Mouse (Mus musculus): ENCODE results near the gene Slit3. TPM values are rescaled to one million over a fixed set of nuclear protein-coding genes. Genes with fewer than 3 reads are reported as not detected.
A peak's percentile ranks its signal among the peaks of the same experiment; 100 is the strongest.

Slit3 gene
- polyA plus RNA-seq, 1 experiment, result 6.6 TPM

DNA sequence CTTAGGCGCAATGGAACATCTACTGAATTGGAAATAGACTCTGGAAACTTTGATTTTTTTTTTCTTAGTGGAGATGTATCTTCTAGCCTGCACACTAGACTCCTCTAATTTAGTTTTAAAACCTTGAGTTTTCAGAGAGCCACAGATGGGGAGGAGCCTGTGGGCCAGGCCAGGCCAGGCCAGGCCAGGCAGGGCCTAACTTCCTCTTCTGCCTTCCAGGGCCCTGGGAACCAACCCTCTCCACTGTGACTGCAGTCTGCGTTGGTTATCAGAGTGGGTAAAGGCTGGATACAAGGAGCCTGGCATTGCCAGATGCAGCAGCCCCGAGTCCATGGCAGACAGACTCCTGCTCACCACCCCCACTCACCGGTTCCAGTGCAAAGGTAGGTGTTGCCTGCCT lies 539.9 kb downstream of the Slit3 start:
- 76% methylated on average over 4 of the region's 4 CpGs for WGBS
- no peak overlapping the region for H3K27ac ChIP-seq (ENCODE audit: insufficient read depth, low read depth, low read length)
- H3K27me3 ChIP-seq (ENCODE audit: control insufficient read depth, insufficient read depth, low read length), result no peaks in the 10 kb centered on the region
- H3K4me3 ChIP-seq (ENCODE audit: low read depth, low read length), result no peak overlapping the region
- H3K36me3 ChIP-seq (ENCODE audit: control insufficient read depth, insufficient read depth, low read length), result no peaks in the 10 kb centered on the region
- no peaks in the 10 kb centered on the region for H3K4me1 ChIP-seq (ENCODE audit: control insufficient read depth, insufficient read depth, insufficient read length, low read length)
- TF ChIP-seq CTCF (IDR thresholded peaks at IDR 0.05; ENCODE audit: extremely low read depth, insufficient read length, insufficient replicate concordance, low read depth, low read length) (no peak), POLR2A (IDR thresholded peaks at IDR 0.05; ENCODE audit: low read depth, low read length) (no peak)

DNA sequence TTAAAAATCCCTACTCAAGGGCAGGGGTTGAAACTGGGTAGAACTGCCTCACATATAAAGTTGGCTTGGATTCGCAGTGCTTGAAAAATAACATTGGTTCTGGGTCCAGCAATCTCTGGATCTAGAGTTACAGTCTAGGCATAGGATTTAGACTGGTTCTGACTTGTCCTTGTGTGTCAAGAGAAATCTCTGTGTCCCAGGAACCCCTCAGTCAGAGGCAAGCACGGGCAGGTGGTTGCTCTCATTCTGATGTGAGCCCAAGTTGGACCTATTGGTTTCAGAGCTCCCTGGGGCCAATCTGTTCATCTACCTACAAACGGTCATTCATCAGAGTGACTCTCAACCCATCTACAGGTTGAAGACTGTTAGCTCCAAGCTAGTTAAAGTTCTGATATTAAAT lies 541.9 kb downstream of the Slit3 start:
- no peaks in the 10 kb centered on the region for H3K36me3 ChIP-seq (ENCODE audit: control insufficient read depth, insufficient read depth, low read length)
- H3K27me3 ChIP-seq (ENCODE audit: control insufficient read depth, insufficient read depth, low read length), result no peaks in the 10 kb centered on the region
- no peaks in the 10 kb centered on the region for H3K4me1 ChIP-seq (ENCODE audit: control insufficient read depth, insufficient read depth, insufficient read length, low read length)
- H3K27ac ChIP-seq (ENCODE audit: insufficient read depth, low read depth, low read length), result no peak overlapping the region
- TF ChIP-seq CTCF (IDR thresholded peaks at IDR 0.05; ENCODE audit: extremely low read depth, insufficient read length, insufficient replicate concordance, low read depth, low read length) (no peak), POLR2A (IDR thresholded peaks at IDR 0.05; ENCODE audit: low read depth, low read length) (no peak)
- 81% methylated on average over 3 of the region's 3 CpGs for WGBS
- no peak overlapping the region for H3K4me3 ChIP-seq (ENCODE audit: low read depth, low read length)

DNA sequence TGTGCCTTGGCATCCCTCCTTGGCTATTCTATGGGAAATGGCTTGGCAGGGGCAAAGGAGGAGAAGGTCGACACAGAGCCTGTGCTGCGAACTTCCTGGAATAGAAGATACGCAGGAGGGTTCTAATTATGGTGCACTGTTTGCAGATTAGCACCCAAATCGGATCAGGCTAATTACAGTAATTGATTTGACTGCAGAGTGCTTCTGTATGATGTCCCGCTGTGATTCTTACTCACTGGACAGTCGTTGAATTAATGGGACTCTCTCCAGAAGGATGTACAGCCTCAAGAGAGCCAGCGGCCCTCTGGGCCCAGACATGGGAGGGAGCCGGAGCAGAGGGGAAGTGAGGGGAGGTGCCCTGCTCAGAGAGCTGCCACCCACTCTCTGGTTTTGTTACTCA lies 542.6 kb downstream of the Slit3 start:
- Histone ChIP-seq H3K36me3 (ENCODE audit: control insufficient read depth, insufficient read depth, low read length) (no peaks in the 10 kb centered on the region), H3K4me1 (ENCODE audit: control insufficient read depth, insufficient read depth, insufficient read length, low read length) (no peaks in the 10 kb centered on the region), H3K27me3 (ENCODE audit: control insufficient read depth, insufficient read depth, low read length) (no peaks in the 10 kb centered on the region), H3K27ac (ENCODE audit: insufficient read depth, low read depth, low read length) (no peak overlapping the region), H3K4me3 (ENCODE audit: low read depth, low read length) (no peak overlapping the region)
- no peak for TF ChIP-seq CTCF (IDR thresholded peaks at IDR 0.05; ENCODE audit: extremely low read depth, insufficient read length, insufficient replicate concordance, low read depth, low read length)
- TF ChIP-seq POLR2A (IDR thresholded peaks at IDR 0.05; ENCODE audit: low read depth, low read length), result no peak
- 68% methylated on average over 8 of the region's 8 CpGs for WGBS

DNA sequence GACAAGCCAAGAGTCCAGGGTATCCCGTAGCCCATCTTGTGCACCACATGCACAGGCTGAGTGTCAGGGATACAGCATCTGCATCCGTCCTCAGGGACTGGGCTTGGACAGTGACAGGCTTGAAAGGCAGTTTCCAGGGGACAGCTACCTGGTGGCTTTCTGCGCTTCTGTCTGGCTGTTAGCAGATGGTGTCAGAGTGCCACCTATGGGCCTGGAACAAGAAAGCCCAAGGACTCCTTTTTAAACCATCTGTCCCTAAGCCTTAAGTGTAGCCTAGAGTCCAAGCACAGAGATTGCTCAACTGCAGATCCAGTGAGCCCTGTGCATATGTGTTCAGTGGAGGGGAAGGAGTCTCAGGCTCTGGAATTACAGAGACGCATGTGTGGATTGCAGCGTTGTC lies 544.0 kb downstream of the Slit3 start:
- 59% methylated on average over 5 of the region's 5 CpGs for WGBS
- TF ChIP-seq CTCF (IDR thresholded peaks at IDR 0.05; ENCODE audit: extremely low read depth, insufficient read length, insufficient replicate concordance, low read depth, low read length) (no peak), POLR2A (IDR thresholded peaks at IDR 0.05; ENCODE audit: low read depth, low read length) (no peak)
- no peak overlapping the region for H3K4me3 ChIP-seq (ENCODE audit: low read depth, low read length)

DNA sequence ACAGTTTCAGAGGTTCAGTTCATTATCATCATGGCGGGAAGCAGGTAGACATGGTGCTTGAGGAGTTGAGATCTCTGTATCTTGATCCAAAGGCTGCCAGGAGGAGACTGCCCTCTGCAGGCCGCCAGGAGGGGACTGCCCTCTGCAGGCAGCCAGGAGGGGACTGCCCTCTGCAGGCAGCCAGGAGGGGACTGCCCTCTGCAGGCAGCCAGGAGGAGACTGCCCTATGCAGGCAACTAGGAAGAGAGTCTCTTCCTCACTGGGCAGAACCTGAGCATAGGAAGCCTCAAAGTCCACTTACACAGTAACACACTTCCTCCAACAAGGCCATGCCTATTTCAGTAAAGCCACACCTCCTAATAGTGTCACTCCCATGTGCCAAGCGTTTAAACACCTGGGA lies 546.4 kb downstream of the Slit3 start:
- WGBS, result 39% methylated on average over 3 of the region's 3 CpGs
- Histone ChIP-seq H3K36me3 (ENCODE audit: control insufficient read depth, insufficient read depth, low read length) (no peaks in the 10 kb centered on the region), H3K4me1 (ENCODE audit: control insufficient read depth, insufficient read depth, insufficient read length, low read length) (no peaks in the 10 kb centered on the region), H3K27ac (ENCODE audit: insufficient read depth, low read depth, low read length) (no peak overlapping the region), H3K27me3 (ENCODE audit: control insufficient read depth, insufficient read depth, low read length) (no peaks in the 10 kb centered on the region), H3K4me3 (ENCODE audit: low read depth, low read length) (no peak overlapping the region)
- TF ChIP-seq CTCF (IDR thresholded peaks at IDR 0.05; ENCODE audit: extremely low read depth, insufficient read length, insufficient replicate concordance, low read depth, low read length), result 0 out of 2 replicates have a peak, but pooled peaks have one; percentile 11
- no peak for TF ChIP-seq POLR2A (IDR thresholded peaks at IDR 0.05; ENCODE audit: low read depth, low read length)

More for the DNA sequence above, 544.0 kb downstream of the Slit3 start:
- H3K4me1 ChIP-seq (ENCODE audit: control insufficient read depth, insufficient read depth, insufficient read length, low read length), result no peaks in the 10 kb centered on the region
- no peaks in the 10 kb centered on the region for H3K27me3 ChIP-seq (ENCODE audit: control insufficient read depth, insufficient read depth, low read length)
- no peak overlapping the region for H3K27ac ChIP-seq (ENCODE audit: insufficient read depth, low read depth, low read length)
- no peaks in the 10 kb centered on the region for H3K36me3 ChIP-seq (ENCODE audit: control insufficient read depth, insufficient read depth, low read length)

DNA sequence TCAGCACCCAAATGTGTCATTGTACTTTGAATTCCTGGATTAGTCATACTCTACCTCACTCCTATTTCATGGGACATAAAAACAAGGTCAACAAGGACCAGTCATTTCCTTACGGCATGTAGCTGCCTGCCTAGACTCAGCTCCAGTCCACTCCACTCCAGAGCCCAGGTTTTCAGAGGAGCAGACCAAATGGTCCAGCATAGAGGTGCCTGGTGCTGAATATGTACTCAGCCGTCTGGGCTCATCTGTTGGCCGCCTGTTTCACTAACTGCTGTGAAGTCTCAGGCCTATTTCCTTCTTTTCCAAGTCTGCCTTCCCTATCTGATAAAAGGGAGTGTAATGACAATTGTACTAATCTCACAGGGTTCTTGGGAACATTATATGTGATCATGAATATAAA lies 547.1 kb downstream of the Slit3 start:
- TF ChIP-seq POLR2A (IDR thresholded peaks at IDR 0.05; ENCODE audit: low read depth, low read length), result no peak
- TF ChIP-seq CTCF (IDR thresholded peaks at IDR 0.05; ENCODE audit: extremely low read depth, insufficient read length, insufficient replicate concordance, low read depth, low read length), result no peak
- no peak overlapping the region for H3K4me3 ChIP-seq (ENCODE audit: low read depth, low read length)
- H3K36me3 ChIP-seq (ENCODE audit: control insufficient read depth, insufficient read depth, low read length), result no peaks in the 10 kb centered on the region
- WGBS, result 52% methylated on average over 3 of the region's 3 CpGs
- no peak overlapping the region for H3K27ac ChIP-seq (ENCODE audit: insufficient read depth, low read depth, low read length)
- H3K27me3 ChIP-seq (ENCODE audit: control insufficient read depth, insufficient read depth, low read length), result no peaks in the 10 kb centered on the region
- H3K4me1 ChIP-seq (ENCODE audit: control insufficient read depth, insufficient read depth, insufficient read length, low read length), result no peaks in the 10 kb centered on the region

DNA sequence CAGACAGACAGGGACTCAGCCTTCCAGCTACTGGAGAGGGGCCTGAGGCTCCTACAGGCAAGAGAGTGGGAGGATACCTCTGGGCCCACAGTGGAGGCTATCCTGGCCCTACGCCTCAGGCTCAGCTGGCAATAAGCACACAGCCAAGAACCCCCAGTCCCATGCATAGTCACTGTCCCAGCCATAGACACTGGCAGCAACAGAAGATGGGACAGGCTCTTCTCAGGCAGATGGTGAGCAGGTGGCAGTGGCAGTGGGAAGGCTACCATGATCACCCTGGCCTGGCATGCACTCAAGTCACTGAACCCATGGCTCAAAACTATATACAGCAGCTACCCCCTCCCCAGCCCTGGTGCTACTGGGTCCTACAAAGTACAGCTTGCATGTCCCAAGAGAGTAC lies 547.7 kb downstream of the Slit3 start:
- 89% methylated on average over 1 of the region's 1 CpGs for WGBS
- Histone ChIP-seq H3K27me3 (ENCODE audit: control insufficient read depth, insufficient read depth, low read length) (no peaks in the 10 kb centered on the region), H3K27ac (ENCODE audit: insufficient read depth, low read depth, low read length) (no peak overlapping the region), H3K4me3 (ENCODE audit: low read depth, low read length) (no peak overlapping the region), H3K4me1 (ENCODE audit: control insufficient read depth, insufficient read depth, insufficient read length, low read length) (no peaks in the 10 kb centered on the region), H3K36me3 (ENCODE audit: control insufficient read depth, insufficient read depth, low read length) (no peaks in the 10 kb centered on the region)
- TF ChIP-seq POLR2A (IDR thresholded peaks at IDR 0.05; ENCODE audit: low read depth, low read length) (no peak), CTCF (IDR thresholded peaks at IDR 0.05; ENCODE audit: extremely low read depth, insufficient read length, insufficient replicate concordance, low read depth, low read length) (no peak)

DNA sequence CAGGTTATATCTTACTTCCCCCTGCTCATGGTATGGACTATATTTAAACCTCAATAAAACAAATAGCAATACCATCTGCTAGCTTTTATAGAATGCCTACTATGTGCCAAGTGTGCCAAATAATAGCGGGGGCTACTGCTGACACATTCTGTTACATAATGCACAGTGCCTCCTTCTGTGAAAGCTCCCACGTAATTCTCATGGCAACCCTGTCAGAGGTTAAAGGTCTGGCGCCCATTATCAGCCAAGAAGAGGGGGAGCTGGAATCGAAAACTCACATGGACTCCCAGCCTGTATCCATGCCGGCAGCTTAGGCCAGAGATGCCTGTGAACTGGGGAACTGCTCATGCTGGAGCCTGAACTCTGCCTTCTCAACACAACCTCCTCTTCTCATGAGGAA lies 548.5 kb downstream of the Slit3 start:
- TF ChIP-seq POLR2A (IDR thresholded peaks at IDR 0.05; ENCODE audit: low read depth, low read length) (no peak), CTCF (IDR thresholded peaks at IDR 0.05; ENCODE audit: extremely low read depth, insufficient read length, insufficient replicate concordance, low read depth, low read length) (no peak)
- H3K27me3 ChIP-seq (ENCODE audit: control insufficient read depth, insufficient read depth, low read length), result no peaks in the 10 kb centered on the region
- no peak overlapping the region for H3K27ac ChIP-seq (ENCODE audit: insufficient read depth, low read depth, low read length)
- 75% methylated on average over 5 of the region's 5 CpGs for WGBS
- H3K4me3 ChIP-seq (ENCODE audit: low read depth, low read length), result no peak overlapping the region
- no peaks in the 10 kb centered on the region for H3K36me3 ChIP-seq (ENCODE audit: control insufficient read depth, insufficient read depth, low read length)
- no peaks in the 10 kb centered on the region for H3K4me1 ChIP-seq (ENCODE audit: control insufficient read depth, insufficient read depth, insufficient read length, low read length)
